ENCODE assay signal across 21 mouse cellular contexts in the genomic region with DNA sequence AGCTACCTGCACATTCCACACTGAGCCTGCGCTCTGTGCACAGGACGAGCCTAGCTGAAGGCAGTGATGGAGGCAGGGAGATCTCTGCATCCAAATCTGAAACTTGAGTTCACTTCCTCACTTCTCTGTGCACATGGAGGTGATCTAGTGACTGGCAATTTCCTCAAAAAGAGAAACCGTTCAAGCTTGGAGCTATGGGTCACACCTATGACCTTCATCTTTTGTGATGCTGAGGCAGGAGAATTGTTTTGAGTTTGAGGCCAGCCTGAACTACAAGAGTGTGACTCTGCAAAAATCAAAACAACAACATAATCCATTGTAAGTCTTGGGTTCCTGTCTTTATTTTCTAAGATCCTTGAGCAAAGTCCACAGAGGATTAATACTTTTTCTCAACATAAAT.
"Had no signal": no experiment of that assay in that cellular context is flagged by ENCODE, and none has a peak within 500 bp of the region (broad histone marks: within the 10 kb centered on the region; RNA-seq: fewer than 3 reads in every experiment).

No protein-coding gene starts in this region.

- H3K4me3 ChIP-seq: limb, embryonic 12.5 days; limb, embryonic 15.5 days; midbrain, embryonic 13.5 days; neural tube, embryonic 12.5 days; neural tube, embryonic 15.5 days; stomach, embryonic 15.5 days had no signal

- H3K9me3 ChIP-seq: limb, embryonic 12.5 days; limb, embryonic 15.5 days; midbrain, embryonic 13.5 days; neural tube, embryonic 12.5 days; neural tube, embryonic 15.5 days; stomach, embryonic 15.5 days had no signal

- H3K4me2 ChIP-seq: limb, embryonic 12.5 days; limb, embryonic 15.5 days; liver, embryonic 11.5 days; lung, embryonic 14.5 days; midbrain, embryonic 13.5 days; neural tube, embryonic 12.5 days; neural tube, embryonic 15.5 days; stomach, embryonic 15.5 days had no signal

- H3K27me3 ChIP-seq: limb, embryonic 12.5 days; limb, embryonic 15.5 days; midbrain, embryonic 13.5 days; neural tube, embryonic 12.5 days; neural tube, embryonic 15.5 days; stomach, embryonic 15.5 days had no signal

- ATAC-seq: liver, postnatal 0 days; lung, postnatal 0 days; midbrain, embryonic 13.5 days; midbrain, embryonic 16.5 days had no signal

- H3K4me1 ChIP-seq: limb, embryonic 12.5 days; limb, embryonic 15.5 days; neural tube, embryonic 12.5 days; neural tube, embryonic 15.5 days; stomach, embryonic 15.5 days had no signal

- H3K9ac ChIP-seq: limb, embryonic 12.5 days; limb, embryonic 15.5 days; liver, embryonic 14.5 days; liver, postnatal 0 days; lung, embryonic 14.5 days; midbrain, embryonic 13.5 days; neural tube, embryonic 12.5 days; neural tube, embryonic 15.5 days; stomach, embryonic 15.5 days had no signal

- DNase-seq: kidney, adult 9 months; kidney, postnatal 14 days; kidney, postnatal 4 days; left cerebral cortex, postnatal 4 days; liver, postnatal 0 days; lung, embryonic 14.5 days; right cerebral cortex, adult 18-20 months; right cerebral cortex, postnatal 25 days; spleen, adult 18-20 months; thymus, postnatal 25 days had no signal

- H3K27ac ChIP-seq: limb, embryonic 12.5 days; limb, embryonic 15.5 days; liver, embryonic 14.5 days; macrophage; neural tube, embryonic 12.5 days; neural tube, embryonic 15.5 days; stomach, embryonic 15.5 days had no signal
